Mouse (Mus musculus) lung, embryonic 16.5 days (tissue): ENCODE results near the gene Gja4. TPM values are rescaled to one million over a fixed set of nuclear protein-coding genes. Genes with fewer than 3 reads are reported as not detected.

Experiments
- ATAC-seq: fragments of 200-750 bp; cut with Nextera tagmentation; 2 replicates; pipeline ENCODE4 v1.8.0; 2017; ENCODE audit warnings: low read depth, mild to moderate bottlenecking, moderate library complexity
- H3K27ac ChIP-seq: fragments of 300-500 bp; sonication (generic); 2 replicates; pipeline ENCODE4 v1.5.1; 2014; ENCODE audit warnings: mild to moderate bottlenecking, control low read depth, low read length
- H3K27me3 ChIP-seq: fragments of 300-500 bp; sonication (generic); 2 replicates; pipeline ENCODE4 v1.6.1; 2014; ENCODE audit warnings: low read depth, low read length, mixed read lengths; ENCODE audit not compliant: control insufficient read depth, insufficient read depth
- H3K36me3 ChIP-seq: fragments of 300-500 bp; sonication (generic); 2 replicates; pipeline ENCODE4 v1.6.1; 2014; ENCODE audit warnings: low read length; ENCODE audit not compliant: control insufficient read depth, insufficient read depth
- H3K4me1 ChIP-seq: fragments of 300-500 bp; sonication (generic); replicated peaks from 2 replicates; pipeline ENCODE4 v1.6.1; 2014; ENCODE audit warnings: low read length, mixed read lengths; ENCODE audit not compliant: control insufficient read depth, insufficient read depth
- H3K4me2 ChIP-seq: fragments of 300-500 bp; sonication (generic); 2 replicates; pipeline ENCODE4 v1.6.1; 2014; ENCODE audit warnings: low read depth, low read length, control low read depth
- H3K4me3 ChIP-seq: fragments of 300-500 bp; sonication (generic); 2 replicates; pipeline ENCODE4 v1.5.1; 2014; ENCODE audit warnings: mild to moderate bottlenecking, low read length, control low read depth
- H3K9ac ChIP-seq: fragments of 300-500 bp; sonication (generic); 2 replicates; pipeline ENCODE4 v1.6.1; 2014; ENCODE audit warnings: low read length, control low read depth
- H3K9me3 ChIP-seq: fragments of 300-500 bp; sonication (generic); 2 replicates; pipeline ENCODE4 v1.6.1; 2016; ENCODE audit warnings: low read length; ENCODE audit not compliant: control insufficient read depth
- WGBS: fragments of 180-500 bp; shearing (Covaris S2); extraction: QIAGEN DNeasy Blood & Tissue Kit; methylation state at CpG from one replicate; pipeline ENCODE4 v1.1.7; 2014; 5-methylcytosine and 5-hydroxymethylcytosine counted together
- polyA plus RNA-seq: library from polyadenylated mRNA; unstranded; fragments of >200 nt; fragmentation: Nextera tagmentation; extraction: Ambion mirVana; gene quantifications from 2 replicates; pipeline ENCODE4 v1.2.1, GENCODE M21; 2015

Gene Gja4
- polyA plus RNA-seq, 1 experiment from 2014 or later, result 41.2 TPM

DNA sequence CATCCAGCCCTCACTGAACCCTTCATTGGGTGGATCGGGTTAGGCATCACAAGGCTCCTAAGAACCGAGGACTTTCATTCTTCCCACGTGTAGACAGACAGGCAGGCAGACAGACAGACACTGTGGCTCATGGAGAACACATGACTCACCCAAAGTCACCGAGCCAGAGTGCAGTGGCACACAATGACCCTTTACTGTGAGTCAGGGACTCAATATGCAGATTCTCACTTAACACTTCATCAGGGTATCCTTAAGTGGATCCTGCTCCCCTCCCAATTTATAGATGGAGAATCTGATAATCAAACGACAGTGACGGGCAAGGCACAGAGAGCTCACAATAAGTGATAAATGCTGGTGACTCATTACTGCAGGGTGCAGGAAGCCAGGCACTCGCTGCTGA, 13.4 kb upstream of the Gja4 start:
- peaks cover 34% of the 10 kb centered on the region for H3K27me3 ChIP-seq
- H3K4me2 ChIP-seq, result no peak overlapping the region
- peaks cover 2% of the 10 kb centered on the region; the same call in 1 of the 2 replicates for H3K4me1 ChIP-seq
- H3K4me3 ChIP-seq, result no peak overlapping the region
- 27% methylated on average over 7 of the region's 7 CpGs for WGBS
- no peak for ATAC-seq
- H3K9me3 ChIP-seq, result no peaks in the 10 kb centered on the region
- H3K27ac ChIP-seq, result no peak overlapping the region
- H3K36me3 ChIP-seq, result no peaks in the 10 kb centered on the region
- H3K9ac ChIP-seq, result no peak overlapping the region

DNA sequence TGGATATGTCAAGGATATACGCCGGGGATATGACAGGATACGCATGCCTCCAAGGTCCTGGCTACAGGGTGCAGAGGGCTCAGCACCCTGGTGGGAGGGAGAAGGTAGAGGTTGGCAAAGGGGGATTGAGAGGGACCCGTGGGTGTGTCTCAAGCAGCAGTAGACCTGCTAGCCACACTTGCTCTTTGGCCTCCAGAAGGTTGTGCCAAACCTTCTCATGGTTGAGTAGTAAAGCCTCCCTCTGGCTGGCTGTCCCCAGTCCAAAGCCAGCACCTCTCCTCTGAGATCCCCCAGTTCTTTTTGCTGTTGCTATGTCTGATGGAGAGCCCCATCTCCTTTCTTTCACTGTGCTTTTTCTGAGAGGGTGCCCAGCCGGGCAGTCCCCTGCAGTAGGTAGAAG, 11.4 kb upstream of the Gja4 start:
- H3K27me3 ChIP-seq, result peaks cover 14% of the 10 kb centered on the region
- H3K4me2 ChIP-seq, result no peak overlapping the region
- 77% methylated on average over 5 of the region's 5 CpGs for WGBS

DNA sequence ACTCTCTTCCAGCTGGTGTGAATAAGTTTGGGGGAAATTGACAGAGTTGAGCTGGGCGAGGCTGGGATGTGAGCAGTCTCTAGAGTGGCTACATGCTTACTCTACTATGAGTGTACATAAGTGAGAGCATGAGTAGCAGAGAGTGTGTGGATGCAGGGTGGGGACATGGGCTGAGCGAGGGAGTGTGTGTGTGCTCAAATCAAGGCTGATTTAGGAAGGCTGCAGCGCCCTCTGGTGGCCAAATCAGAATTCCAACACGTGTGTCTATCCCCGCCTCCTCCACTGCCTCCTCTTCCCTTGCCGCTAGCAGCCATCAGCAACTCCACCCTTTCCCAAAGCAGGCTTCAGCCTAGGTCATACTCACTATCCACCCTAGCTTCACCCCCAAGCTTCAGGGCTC, 10.9 kb upstream of the Gja4 start:
- Histone ChIP-seq H3K9me3 (no peaks in the 10 kb centered on the region), H3K4me3 (no peak overlapping the region), H3K4me1 (no peaks in the 10 kb centered on the region), H3K36me3 (no peaks in the 10 kb centered on the region), H3K9ac (no peak overlapping the region), H3K27me3 (peaks cover 9% of the 10 kb centered on the region; the same call in 1 of the 2 replicates), H3K27ac (no peak overlapping the region), H3K4me2 (no peak overlapping the region)
- 4% methylated on average over 5 of the region's 6 CpGs for WGBS
- peak; percentile 83 for ATAC-seq

More for the DNA sequence above, 11.4 kb upstream of the Gja4 start:
- Histone ChIP-seq H3K4me3 (no peak overlapping the region), H3K4me1 (no peaks in the 10 kb centered on the region; the same call in 1 of the 2 replicates), H3K9me3 (no peaks in the 10 kb centered on the region), H3K27ac (no peak overlapping the region), H3K36me3 (no peaks in the 10 kb centered on the region), H3K9ac (no peak overlapping the region)
- no peak for ATAC-seq

DNA sequence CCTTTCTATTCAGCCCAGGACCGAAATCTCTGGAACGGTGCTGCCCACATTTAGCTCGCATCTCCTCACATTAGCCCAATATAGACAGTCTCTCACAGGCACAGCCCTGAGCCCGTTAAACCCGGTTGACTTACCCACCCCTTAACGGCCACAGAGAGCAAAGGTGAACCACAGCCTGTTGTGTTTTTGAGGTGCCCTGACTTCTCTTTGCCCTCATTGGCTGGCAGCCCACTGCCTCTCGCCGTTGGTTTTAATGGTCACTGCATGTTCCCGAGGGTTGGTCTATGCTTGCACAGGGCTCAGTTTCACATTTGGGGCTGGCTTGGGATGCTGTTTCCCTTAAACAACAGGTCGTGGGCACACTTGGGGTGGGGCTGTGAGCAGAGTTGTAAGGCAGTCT, 10.5 kb upstream of the Gja4 start:
- Histone ChIP-seq H3K4me2 (no peak overlapping the region), H3K9ac (no peak overlapping the region), H3K4me3 (no peak overlapping the region), H3K27me3 (peaks cover 8% of the 10 kb centered on the region; the same call in 1 of the 2 replicates), H3K4me1 (no peaks in the 10 kb centered on the region), H3K36me3 (no peaks in the 10 kb centered on the region), H3K27ac (no peak overlapping the region), H3K9me3 (no peaks in the 10 kb centered on the region)
- WGBS, result 66% methylated on average over 10 of the region's 10 CpGs
- no peak for ATAC-seq

DNA sequence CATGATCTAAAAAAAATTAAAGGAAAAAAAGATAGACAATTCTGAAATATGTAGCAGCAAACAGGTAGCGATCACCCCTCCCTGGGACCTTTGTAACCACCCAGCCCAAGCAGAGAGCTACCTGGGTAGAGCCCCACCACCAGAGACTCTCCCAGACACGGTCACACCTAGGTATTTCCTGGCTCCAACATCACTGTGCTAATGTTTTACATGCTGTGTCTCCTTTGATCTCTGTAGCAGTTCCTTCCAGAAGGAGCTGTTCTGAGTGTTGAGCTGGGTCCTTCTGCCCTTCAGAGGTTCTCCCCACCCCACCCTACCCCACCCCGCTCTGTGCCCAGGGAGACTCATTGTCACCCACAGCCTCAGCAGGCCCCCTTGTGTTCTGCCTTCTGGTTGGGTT, 9.8 kb upstream of the Gja4 start:
- H3K27me3 ChIP-seq, result peaks cover 8% of the 10 kb centered on the region; the same call in 1 of the 2 replicates
- 64% methylated on average over 3 of the region's 3 CpGs for WGBS
- H3K4me1 ChIP-seq, result no peaks in the 10 kb centered on the region
- no peaks in the 10 kb centered on the region for H3K36me3 ChIP-seq
- H3K27ac ChIP-seq, result no peak overlapping the region
- H3K4me3 ChIP-seq, result no peak overlapping the region
- H3K9me3 ChIP-seq, result no peaks in the 10 kb centered on the region
- no peak for ATAC-seq
- no peak overlapping the region for H3K4me2 ChIP-seq
- H3K9ac ChIP-seq, result no peak overlapping the region

DNA sequence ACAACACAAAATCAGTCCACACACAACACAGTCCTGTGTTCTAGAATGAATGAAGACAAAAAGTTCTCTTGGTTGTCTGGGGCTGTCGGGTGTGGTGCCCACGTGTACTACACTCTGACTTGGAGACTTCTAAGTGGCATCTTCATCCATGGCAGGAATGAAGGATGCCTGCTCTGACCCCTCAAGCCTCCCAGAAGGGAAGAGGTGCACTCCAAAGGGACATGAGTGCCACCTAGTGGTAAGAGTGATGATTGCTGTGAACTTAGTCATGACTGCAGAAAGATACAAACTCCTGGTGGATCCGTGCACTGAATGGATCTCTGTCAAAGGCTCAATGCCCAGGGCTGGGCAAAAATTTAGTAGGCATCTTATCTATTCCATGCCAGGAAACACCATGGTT, 5.8 kb upstream of the Gja4 start:
- no peak overlapping the region for H3K9ac ChIP-seq
- no peaks in the 10 kb centered on the region for H3K36me3 ChIP-seq
- H3K4me3 ChIP-seq, result no peak overlapping the region
- H3K4me2 ChIP-seq, result no peak overlapping the region
- WGBS, result 3% methylated on average over 3 of the region's 3 CpGs
- ATAC-seq, result peak; percentile 47; the same call in 1 of the 2 replicates
- no peak overlapping the region for H3K27ac ChIP-seq
- H3K27me3 ChIP-seq, result no peaks in the 10 kb centered on the region
- H3K4me1 ChIP-seq, result no peaks in the 10 kb centered on the region
- no peaks in the 10 kb centered on the region for H3K9me3 ChIP-seq

DNA sequence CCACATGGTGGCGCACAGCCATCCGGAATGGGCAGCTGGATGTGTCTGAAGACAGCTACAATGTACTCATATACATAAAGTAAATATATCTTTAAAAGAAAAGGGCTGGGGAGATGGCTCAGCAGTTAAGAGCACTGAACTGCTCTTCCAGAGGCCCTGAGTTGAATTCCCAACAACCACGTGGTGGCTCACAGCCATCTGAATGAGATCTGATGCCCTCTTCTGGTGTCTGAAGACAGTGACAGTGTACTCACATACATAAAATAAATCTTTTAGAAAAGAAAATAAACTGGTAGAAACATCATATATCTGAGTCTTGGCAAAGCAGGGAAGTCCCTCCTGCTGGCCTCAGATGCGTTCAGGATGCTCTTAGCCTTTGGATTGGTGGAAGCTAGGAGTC, 3.3 kb upstream of the Gja4 start:
- ATAC-seq, result no peak
- 53% methylated on average over 4 of the region's 4 CpGs for WGBS
- H3K27ac ChIP-seq, result no peak overlapping the region

DNA sequence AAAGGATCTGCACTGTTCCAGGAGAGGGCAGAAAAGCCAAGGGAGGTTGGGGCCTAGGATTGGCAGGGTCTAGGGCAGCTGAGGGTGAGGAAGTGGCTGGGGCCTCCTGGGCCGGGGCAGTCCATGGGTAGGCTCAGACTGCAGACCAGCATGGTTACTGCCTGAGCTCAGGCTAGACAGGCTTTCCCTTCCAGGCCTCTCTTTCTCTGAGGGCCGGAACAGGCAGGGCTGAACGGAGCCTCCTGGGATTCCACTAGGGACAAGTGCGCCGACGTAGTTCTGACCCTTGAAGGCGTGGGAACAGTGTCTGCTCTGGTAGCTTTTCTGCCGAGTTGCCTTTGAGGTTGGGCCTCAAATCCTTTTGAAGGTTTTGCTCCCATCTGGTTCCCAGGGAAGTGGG, 1.9 kb upstream of the Gja4 start:
- H3K4me1 ChIP-seq, result 0 out of 2 replicates have a peak, but pooled peaks cover 5% of the 10 kb centered on the region
- WGBS, result 74% methylated on average over 8 of the region's 8 CpGs
- ATAC-seq, result no peak
- H3K27me3 ChIP-seq, result peaks cover 11% of the 10 kb centered on the region
- no peak overlapping the region for H3K9ac ChIP-seq
- H3K4me2 ChIP-seq, result no peak overlapping the region
- no peaks in the 10 kb centered on the region for H3K9me3 ChIP-seq
- no peak overlapping the region for H3K4me3 ChIP-seq
- H3K27ac ChIP-seq, result no peak overlapping the region
- H3K36me3 ChIP-seq, result no peaks in the 10 kb centered on the region

More for the DNA sequence above, 3.3 kb upstream of the Gja4 start:
- H3K4me2 ChIP-seq, result no peak overlapping the region
- no peaks in the 10 kb centered on the region for H3K9me3 ChIP-seq
- H3K9ac ChIP-seq, result no peak overlapping the region
- 0 out of 2 replicates have a peak, but pooled peaks cover 5% of the 10 kb centered on the region for H3K4me1 ChIP-seq
- H3K27me3 ChIP-seq, result peaks cover 11% of the 10 kb centered on the region
- H3K4me3 ChIP-seq, result no peak overlapping the region
- H3K36me3 ChIP-seq, result no peaks in the 10 kb centered on the region

DNA sequence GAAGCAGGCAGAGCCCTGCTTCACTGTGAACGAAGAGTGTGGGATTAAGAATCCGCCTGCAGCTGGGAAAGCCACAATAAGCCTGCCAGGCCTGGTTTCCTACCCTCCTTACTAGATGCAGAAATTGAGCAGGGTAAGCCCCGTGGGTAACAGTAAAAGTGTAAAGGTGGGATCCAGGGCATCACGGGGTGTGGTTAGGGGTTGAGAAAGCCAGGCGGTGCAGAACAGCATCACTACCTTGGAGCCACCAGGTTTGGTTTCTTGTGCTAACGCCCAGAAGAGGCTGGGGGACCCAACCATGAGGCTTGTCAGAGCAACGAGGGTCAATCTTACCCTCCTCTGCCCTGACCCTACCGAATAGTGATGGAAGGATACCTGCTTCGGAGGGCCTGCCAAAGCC, 746 bp upstream of the Gja4 start:
- H3K27ac ChIP-seq, result no peak overlapping the region
- 0 out of 2 replicates have a peak, but pooled peaks cover 5% of the 10 kb centered on the region for H3K4me1 ChIP-seq
- WGBS, result 43% methylated on average over 9 of the region's 9 CpGs
- H3K9me3 ChIP-seq, result no peaks in the 10 kb centered on the region
- no peak overlapping the region for H3K4me2 ChIP-seq
- ATAC-seq, result no peak
- no peak overlapping the region; the same call in 1 of the 2 replicates for H3K9ac ChIP-seq
- H3K36me3 ChIP-seq, result no peaks in the 10 kb centered on the region
- peaks cover 11% of the 10 kb centered on the region for H3K27me3 ChIP-seq
- H3K4me3 ChIP-seq, result peak overlapping the region; percentile 62

DNA sequence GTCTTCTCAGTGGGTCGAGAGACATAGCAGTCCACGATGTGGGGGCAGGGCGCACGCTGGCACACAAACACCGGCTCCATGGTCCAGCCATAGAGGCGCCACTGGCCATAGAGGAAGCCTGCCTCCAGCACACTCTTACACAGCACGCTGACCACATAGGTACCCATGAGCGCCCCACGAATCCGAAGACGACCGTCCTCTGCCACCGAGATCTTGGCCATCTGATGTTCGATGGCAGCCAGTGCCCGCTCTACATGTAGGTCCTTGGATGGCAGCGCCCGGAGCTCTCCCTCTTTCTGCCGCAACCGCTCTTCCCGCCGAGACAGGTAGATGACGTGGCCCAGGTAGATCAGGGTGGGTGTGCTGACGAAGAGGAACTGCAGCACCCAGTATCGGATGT, 1.5 kb downstream of the Gja4 start:
- peaks cover 11% of the 10 kb centered on the region for H3K27me3 ChIP-seq
- H3K9me3 ChIP-seq, result no peaks in the 10 kb centered on the region
- no peak overlapping the region for H3K9ac ChIP-seq
- no peaks in the 10 kb centered on the region for H3K36me3 ChIP-seq
- 52% methylated on average over 24 of the region's 24 CpGs for WGBS
- H3K27ac ChIP-seq, result no peak overlapping the region
- peak overlapping the region; percentile 62 for H3K4me3 ChIP-seq
- ATAC-seq, result no peak
- 0 out of 2 replicates have a peak, but pooled peaks cover 5% of the 10 kb centered on the region for H3K4me1 ChIP-seq
- H3K4me2 ChIP-seq, result peak overlapping the region; percentile 90
